Mouse (Mus musculus) liver, postnatal 0 days (tissue): Measurements from ENCODE around the gene Fam107b. TPM values are rescaled to one million over a fixed set of nuclear protein-coding genes. Genes with fewer than 3 reads are reported as not detected.
A peak's percentile ranks its signal among the peaks of the same experiment; 100 is the strongest.

Experiments
- ATAC-seq: fragments of 200-750 bp; cut with Nextera tagmentation; 2 replicates; pipeline ENCODE4 v1.8.0; 2017; ENCODE audit warnings: mild to moderate bottlenecking, moderate library complexity
- DNase-seq: peaks from one replicate; pipeline ENCODE4 v3.0.0-alpha.2; 2016
- H3K27ac ChIP-seq: fragments of 300-500 bp; sonication (generic); 2 replicates; pipeline ENCODE4 v1.5.1; 2014; ENCODE audit warnings: antibody characterized with exemption, moderate library complexity, mild to moderate bottlenecking, low read depth
- H3K27me3 ChIP-seq: fragments of 300-500 bp; sonication (generic); 2 replicates; pipeline ENCODE4 v1.6.1; 2014; ENCODE audit warnings: low read length, control low read depth, mixed read lengths; ENCODE audit not compliant: insufficient read depth
- H3K36me3 ChIP-seq: fragments of 300-500 bp; sonication (generic); replicated peaks from 2 replicates; pipeline ENCODE4 v1.6.1; 2014; ENCODE audit warnings: mild to moderate bottlenecking, control low read depth, low read length, moderate library complexity, mixed read lengths; ENCODE audit not compliant: insufficient read depth
- H3K4me1 ChIP-seq: fragments of 300-500 bp; sonication (generic); 2 replicates; pipeline ENCODE4 v1.6.1; 2014; ENCODE audit warnings: antibody characterized with exemption, mild to moderate bottlenecking, control low read depth; ENCODE audit not compliant: insufficient read depth
- H3K4me2 ChIP-seq: fragments of 300-500 bp; sonication (generic); 2 replicates; pipeline ENCODE4 v1.6.1; 2014; ENCODE audit warnings: low read depth, mild to moderate bottlenecking, low read length, moderate library complexity, mixed read lengths
- H3K4me3 ChIP-seq: fragments of 300-500 bp; sonication (generic); 2 replicates; pipeline ENCODE4 v1.5.1; 2014; ENCODE audit warnings: low read depth, low read length
- H3K9ac ChIP-seq: fragments of 300-500 bp; sonication (generic); replicated peaks from 2 replicates; pipeline ENCODE4 v1.6.1; 2014; ENCODE audit warnings: mild to moderate bottlenecking, moderate library complexity
- H3K9me3 ChIP-seq: fragments of 300-500 bp; sonication (generic); 2 replicates; pipeline ENCODE4 v1.6.1; 2016; ENCODE audit warnings: mild to moderate bottlenecking, control low read depth, low read length, mixed read lengths
- CTCF ChIP-seq: sonication (generic); IDR thresholded peaks from 2 replicates; pipeline ENCODE4 v1.5.1; 2016; ENCODE audit warnings: antibody characterized with exemption, low read depth
- EP300 ChIP-seq: IDR thresholded peaks from 2 replicates; pipeline ENCODE4 v1.6.1; 2016; ENCODE audit warnings: antibody characterized with exemption, low read depth, mild to moderate bottlenecking
- WGBS: fragments of 180-500 bp; shearing (Covaris S2); extraction: QIAGEN DNeasy Blood & Tissue Kit; methylation state at CpG from one replicate; pipeline ENCODE4 v1.1.7; 2014; ENCODE audit not compliant: insufficient replicate concordance; 5-methylcytosine and 5-hydroxymethylcytosine counted together
- polyA plus RNA-seq: library from polyadenylated mRNA; unstranded; fragments of >200 nt; fragmentation: Nextera tagmentation; extraction: Ambion mirVana; gene quantifications from 2 replicates; pipeline ENCODE4 v1.2.1, GENCODE M21; 2015

Gene Fam107b
- polyA plus RNA-seq, 1 experiment from 2014 or later, result 23.1 TPM

- DNase-seq, result no peak
- Histone ChIP-seq H3K4me1 (peaks cover 35% of the 10 kb centered on the region), H3K4me3 (no peak overlapping the region), H3K4me2 (no peak overlapping the region), H3K9ac (no peak overlapping the region), H3K36me3 (no peaks in the 10 kb centered on the region), H3K9me3 (no peaks in the 10 kb centered on the region), H3K27me3 (no peaks in the 10 kb centered on the region), H3K27ac (peak overlapping the region; percentile 96)
- ATAC-seq, result no peak
- TF ChIP-seq CTCF, result no peak
- TF ChIP-seq EP300, result no peak
- WGBS, result 67% methylated on average over 3 of the region's 3 CpGs
Observed at GRCm38 (mm10) chr2:3656091-3656490, 85.8 kb downstream of the Fam107b start.

- Histone ChIP-seq H3K9ac (no peak overlapping the region), H3K27me3 (no peaks in the 10 kb centered on the region), H3K9me3 (no peaks in the 10 kb centered on the region), H3K4me2 (peak overlapping the region; percentile 1; the same call in 1 of the 2 replicates), H3K36me3 (no peaks in the 10 kb centered on the region), H3K27ac (peak overlapping the region; percentile 96), H3K4me1 (peaks cover 38% of the 10 kb centered on the region), H3K4me3 (no peak overlapping the region)
- no peak for TF ChIP-seq CTCF
- no peak for TF ChIP-seq EP300
- 41% methylated on average over 6 of the region's 6 CpGs for WGBS
- no peak for DNase-seq
- no peak for ATAC-seq
Observed at GRCm38 (mm10) chr2:3656834-3657233, 86.5 kb downstream of the Fam107b start.

- peak; percentile 10; the same call in 1 of the 2 replicates for ATAC-seq
- no peak overlapping the region for H3K4me3 ChIP-seq
- H3K27me3 ChIP-seq, result no peaks in the 10 kb centered on the region
- DNase-seq, result no peak
- peak overlapping the region; percentile 1; the same call in 1 of the 2 replicates for H3K4me2 ChIP-seq
- no peaks in the 10 kb centered on the region for H3K36me3 ChIP-seq
- H3K27ac ChIP-seq, result peak overlapping the region; percentile 96
- no peak overlapping the region for H3K9ac ChIP-seq
- peaks cover 38% of the 10 kb centered on the region for H3K4me1 ChIP-seq
- no peaks in the 10 kb centered on the region for H3K9me3 ChIP-seq
- TF ChIP-seq EP300 (no peak), CTCF (no peak)
- WGBS, result 42% methylated on average over 5 of the region's 5 CpGs
Observed at GRCm38 (mm10) chr2:3657376-3657775, 87.1 kb downstream of the Fam107b start.

- H3K27ac ChIP-seq, result peak overlapping the region; percentile 96
- no peak overlapping the region for H3K4me3 ChIP-seq
- TF ChIP-seq CTCF (no peak), EP300 (peak; percentile 90)
- peaks cover 38% of the 10 kb centered on the region for H3K4me1 ChIP-seq
- H3K36me3 ChIP-seq, result no peaks in the 10 kb centered on the region
- ATAC-seq (peak; percentile 82), DNase-seq (peak; percentile 75)
- no peak overlapping the region for H3K9ac ChIP-seq
- H3K4me2 ChIP-seq, result peak overlapping the region; percentile 26; the same call in 1 of the 2 replicates
- H3K27me3 ChIP-seq, result no peaks in the 10 kb centered on the region
- WGBS, result 33% methylated on average over 11 of the region's 11 CpGs
- no peaks in the 10 kb centered on the region for H3K9me3 ChIP-seq
Observed at GRCm38 (mm10) chr2:3657811-3658730, 87.8 kb downstream of the Fam107b start.

GRCm38 (mm10) chr2:3658900-3659299, 88.6 kb downstream of the Fam107b start:
- no peak for DNase-seq
- no peak for ATAC-seq
- Histone ChIP-seq H3K4me1 (peaks cover 38% of the 10 kb centered on the region), H3K27ac (peak overlapping the region; percentile 96), H3K4me3 (no peak overlapping the region), H3K9me3 (no peaks in the 10 kb centered on the region), H3K9ac (no peak overlapping the region), H3K27me3 (no peaks in the 10 kb centered on the region), H3K36me3 (no peaks in the 10 kb centered on the region), H3K4me2 (peak overlapping the region; percentile 26; the same call in 1 of the 2 replicates)
- 39% methylated on average over 4 of the region's 4 CpGs for WGBS
- TF ChIP-seq CTCF, result no peak
- TF ChIP-seq EP300, result no peak

GRCm38 (mm10) chr2:3659300-3659910, 89.1 kb downstream of the Fam107b start:
- Histone ChIP-seq H3K4me1 (peaks cover 38% of the 10 kb centered on the region), H3K9me3 (no peaks in the 10 kb centered on the region), H3K27me3 (no peaks in the 10 kb centered on the region), H3K4me3 (no peak overlapping the region), H3K9ac (no peak overlapping the region), H3K27ac (peak overlapping the region; percentile 96), H3K4me2 (no peak overlapping the region), H3K36me3 (no peaks in the 10 kb centered on the region)
- DNase-seq (no peak), ATAC-seq (no peak)
- TF ChIP-seq EP300, result no peak
- 34% methylated on average over 5 of the region's 5 CpGs for WGBS
